Mouse (Mus musculus) heart, adult 18-20 months (tissue): ENCODE results near the gene Hmgn5. TPM values are rescaled to one million over a fixed set of nuclear protein-coding genes. Genes with fewer than 3 reads are reported as not detected.

Source experiments
- DNase-seq, 2 experiments: peaks; one replicate each; pipeline ENCODE4 v3.0.0; 2021 to 2022; ENCODE audit warnings: mixed read lengths in 1 of 2
- long read RNA-seq, 2 experiments: library from polyadenylated mRNA; stranded (forward); transcript quantifications; one replicate each; pipeline ENCODE4 v2.0.0; 2021
- total RNA-seq, 2 experiments: library from RNA; stranded (reverse); gene quantifications; 2 replicates each; pipeline ENCODE4 v1.2.3; 2021

Hmgn5 gene
- total RNA-seq: 10 to 100 TPM in 1 of 2 experiments, 1 to 10 TPM in 1; 8.8 to 11.8 TPM
- long read RNA-seq, experiment 1, transcript Hmgn5-201 (6 exons, 1,934 nt): major isoform, 17 of 27 reads
- long read RNA-seq, experiment 1, partial matches to known transcripts: 0 of 27 reads
- long read RNA-seq, experiment 1, other reads (novel, unspliced or antisense): 10 of 27 reads
- long read RNA-seq, experiment 2, transcript Hmgn5-201 (6 exons, 1,934 nt): major isoform, 9 of 14 reads
- long read RNA-seq, experiment 2, partial matches to known transcripts: 4 of 14 reads
- long read RNA-seq, experiment 2, other reads (novel, unspliced or antisense): 1 of 14 reads

GRCm38 (mm10) chrX:109013283-109013682, at the start of gene Hmgn5:
Hmgn5 (minus strand) TSS chrX:109013404.
- peak; percentile 94 to 96 for DNase-seq

DNA sequence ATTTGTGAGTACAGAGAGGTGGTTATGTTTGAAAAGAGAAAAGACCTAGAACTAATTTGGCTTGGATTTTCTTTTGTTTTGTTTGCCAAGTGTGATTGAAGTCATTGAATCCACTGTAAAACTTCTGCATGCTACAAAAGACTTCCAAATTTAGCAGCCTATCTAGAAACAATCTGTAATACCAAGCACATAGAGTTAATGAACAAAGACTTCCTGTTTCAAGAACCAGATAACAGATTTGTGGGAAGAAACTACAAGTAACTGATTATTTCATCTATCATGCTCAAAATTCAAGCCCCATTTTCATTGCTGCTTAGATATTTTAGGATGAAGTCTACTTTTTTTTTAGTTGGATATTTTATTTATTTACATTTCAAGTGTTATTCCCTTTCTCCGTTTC, 34.6 kb upstream of the Hmgn5 start:
- no peak for DNase-seq

DNA sequence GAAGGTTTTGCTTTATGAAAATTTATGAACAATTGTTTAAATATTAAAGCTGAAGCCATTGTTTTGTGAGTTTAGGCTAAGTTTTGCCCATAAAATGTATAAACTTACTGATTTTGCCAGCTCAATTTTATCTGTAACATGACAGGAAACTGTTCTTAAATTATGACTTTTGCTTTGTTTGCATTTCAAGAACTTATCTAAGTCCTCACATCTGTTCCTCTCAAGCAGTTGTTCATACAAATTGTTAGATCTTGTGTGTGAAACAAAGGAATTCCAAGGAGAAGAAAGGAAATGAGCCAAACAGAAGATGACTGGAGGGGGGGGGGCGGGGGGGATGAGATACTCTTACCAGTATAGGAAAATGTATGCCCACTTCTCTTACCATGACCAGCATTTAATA, 13.0 kb upstream of the Hmgn5 start:
- no peak for DNase-seq

- no peak for DNase-seq
Measured at GRCm38 (mm10) chrX:109020858-109021257, 7.7 kb upstream of the Hmgn5 start.

DNA sequence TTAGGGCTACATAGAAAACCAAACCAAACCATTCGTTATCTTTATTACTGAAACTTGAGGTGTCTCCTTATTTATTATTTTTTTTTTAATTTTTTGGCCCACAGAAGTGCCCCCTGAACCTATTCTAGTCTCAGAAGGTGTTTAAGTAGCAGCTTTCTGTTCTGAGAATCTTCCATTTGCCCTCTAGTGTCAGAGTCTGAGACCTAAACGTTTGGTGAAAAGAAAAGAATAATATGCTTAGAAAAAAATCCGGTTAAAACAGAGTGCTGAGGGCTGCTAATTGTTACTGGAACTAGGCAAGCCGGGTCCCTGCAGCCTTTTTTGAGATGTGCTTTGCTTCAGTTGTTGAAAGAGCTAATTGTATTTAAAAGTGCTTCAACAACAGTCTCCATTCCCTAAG, 962 bp upstream of the Hmgn5 start:
- DNase-seq: peak in 1 of 2 experiments; percentile 4

DNA sequence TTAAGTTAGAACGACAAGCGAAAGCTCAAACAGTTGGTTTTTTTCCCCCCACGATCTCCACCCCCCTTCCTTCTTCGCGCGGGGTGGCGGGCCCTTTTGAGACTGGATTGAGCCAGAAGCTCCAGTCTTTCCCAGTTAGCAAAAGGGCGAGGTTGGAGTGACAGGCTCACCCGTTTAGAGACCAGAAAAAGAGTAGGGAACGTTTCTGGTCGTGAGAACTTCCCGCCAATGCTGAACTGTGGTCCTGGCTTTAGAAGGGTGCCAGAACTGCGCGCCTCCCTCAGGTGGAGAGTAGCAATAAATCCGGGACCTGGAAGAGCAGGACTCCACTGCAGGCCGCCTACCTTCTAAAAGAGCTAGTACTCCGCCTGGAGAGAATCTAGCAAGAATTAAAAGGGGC, 482 bp upstream of the Hmgn5 start:
- peak; percentile 49 to 64 for DNase-seq

DNA sequence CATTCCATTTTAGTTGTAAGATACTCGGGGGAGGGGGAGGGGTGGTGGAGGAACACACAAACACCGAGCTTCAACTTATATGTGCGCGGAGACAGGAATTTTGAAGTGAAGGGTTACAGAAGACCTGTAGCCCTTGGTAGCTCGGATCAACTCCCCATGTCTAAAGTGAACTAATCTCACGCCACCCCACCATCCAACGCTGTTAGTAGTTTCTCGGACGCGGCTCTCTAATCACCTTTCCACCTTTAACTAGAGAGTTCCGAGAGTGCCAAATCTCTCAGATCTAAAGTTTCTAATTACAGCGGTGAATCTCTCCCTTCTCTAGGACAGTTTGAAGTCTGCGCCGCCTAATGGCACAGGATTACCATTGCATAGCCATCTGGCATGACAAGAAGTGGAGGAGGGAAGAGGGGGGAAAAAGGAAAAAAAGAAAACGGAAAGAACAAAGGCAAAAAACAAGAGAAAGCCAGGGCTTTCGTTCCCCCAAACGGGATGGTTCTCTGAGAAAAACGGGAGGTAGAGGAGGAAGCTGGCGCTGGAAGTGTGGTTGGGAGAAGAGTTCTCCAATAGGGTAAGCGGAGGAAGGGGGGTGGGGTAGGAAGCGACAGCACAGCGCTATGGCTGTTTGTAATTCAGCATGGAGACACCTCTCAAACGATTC, 703 bp downstream of the Hmgn5 start:
- DNase-seq: peak; percentile 65 to 75

- peak in 1 of 2 experiments; percentile 43 for DNase-seq
Measured at GRCm38 (mm10) chrX:109011611-109012185, 1.5 kb downstream of the Hmgn5 start.

GRCm38 (mm10) chrX:109001277-109001676, 11.9 kb downstream of the Hmgn5 start:
- DNase-seq: peak in 1 of 2 experiments; percentile 2

Other genes with a start within 250 kb of the Hmgn5 start
- gene Brwd3, start 179.0 kb downstream of the Hmgn5 start, total RNA-seq: 1 to 10 TPM; 3.5 to 3.9 TPM
- 10 to 100 TPM; 30.5 to 37.4 TPM for gene Sh3bgrl, start 82.0 kb upstream of the Hmgn5 start, total RNA-seq
- gene Gm6377, start 183.4 kb upstream of the Hmgn5 start, total RNA-seq: under 1 TPM; 0.10 to 0.13 TPM